Mouse (Mus musculus) liver, embryonic 14.5 days (tissue): ENCODE measurements around the gene Aftph.

Experiments used
- CTCF ChIP-seq: IDR thresholded peaks from 2 replicates; pipeline ENCODE4 v1.5.1; 2016; ENCODE audit warnings: antibody characterized with exemption, low read depth, control low read depth
- EP300 ChIP-seq: IDR thresholded peaks from 2 replicates; pipeline ENCODE4 v1.6.1; 2016; ENCODE audit warnings: antibody characterized with exemption, low read depth

- TF ChIP-seq CTCF (no peak), EP300 (no peak)
Observed at GRCm38 (mm10) chr11:20734066-20734465, 7.3 kb downstream of the Aftph start.
